Mouse (Mus musculus) central nervous system, embryonic 18 days (tissue): ENCODE measurements around the gene Slc6a1. TPM values are rescaled to one million over a fixed set of nuclear protein-coding genes. Genes with fewer than 3 reads are reported as not detected.

Experiments used
- polyA plus RNA-seq: library from polyadenylated mRNA; depleted of rRNA; stranded (reverse); fragments of >200 nt; gene quantifications from 2 replicates; pipeline ENCODE4 v1.2.3, GENCODE M21; 2012; rRNA removed

The Slc6a1 gene
- 282 and 312 TPM in 2 replicates for polyA plus RNA-seq

DNA sequence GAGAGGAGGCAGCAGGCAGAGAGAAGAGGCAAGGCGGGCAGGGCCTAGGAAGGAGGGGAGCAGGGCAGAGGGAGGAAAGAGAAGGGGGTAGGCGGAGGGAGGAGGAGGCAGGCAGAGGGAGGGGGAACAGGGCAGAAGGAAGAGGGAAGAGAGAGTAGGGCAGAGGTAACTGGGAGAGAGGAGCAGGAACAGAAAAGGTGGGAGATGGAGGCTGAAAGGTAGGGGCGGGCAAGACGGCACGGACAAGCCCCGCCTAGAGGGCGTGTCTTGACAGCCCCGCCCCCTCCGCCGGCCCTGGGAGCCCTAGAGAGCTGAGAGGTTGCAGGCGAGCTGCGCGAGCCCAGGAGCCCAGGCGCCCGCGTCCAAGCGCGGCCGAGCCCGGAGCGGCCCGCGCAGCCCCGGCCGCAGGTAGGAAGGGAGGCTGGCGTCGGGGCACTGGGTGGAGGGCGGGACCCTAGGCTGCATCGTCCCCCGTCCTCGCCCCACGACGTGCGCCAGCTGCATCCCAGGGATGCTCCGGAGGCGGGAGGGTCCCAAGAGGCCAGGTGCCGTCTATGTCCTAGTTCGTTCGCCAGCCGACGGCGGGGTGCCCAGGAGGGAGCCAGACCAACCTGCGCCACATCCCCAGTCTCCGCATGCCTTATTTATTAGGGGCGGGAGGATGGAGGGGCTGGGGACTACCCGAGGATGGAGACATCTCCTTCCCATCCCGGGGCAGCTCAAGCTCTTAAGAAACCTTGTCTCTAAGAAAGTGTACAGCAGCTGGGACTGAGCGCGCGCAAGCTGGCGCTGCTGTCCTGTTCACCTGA is at the start of gene Slc6a1:
TSS of gene Slc6a1 (plus strand) at position 167 of the 809 bp plus-strand sequence.

Other genes with a start within 250 kb of the Slc6a1 start
- gene Atp2b2, start 240.0 kb upstream of the Slc6a1 start, polyA plus RNA-seq, result 22.2 and 27.4 TPM in 2 replicates
- 100 and 104 TPM in 2 replicates for gene Slc6a11, start 151.4 kb upstream of the Slc6a1 start, polyA plus RNA-seq
- 2.7 TPM in 2 replicates for gene Hrh1, start 115.3 kb downstream of the Slc6a1 start, polyA plus RNA-seq